Mouse (Mus musculus) liver, adult 2 months (tissue): ENCODE results near the gene Arhgap28.

Experiments
- CTCF ChIP-seq: fragments of 200-500 bp; IDR thresholded peaks from 2 replicates; pipeline ENCODE4 v1.5.1; 2011; ENCODE audit warnings: low read depth, low read length, control low read depth
- POLR2A ChIP-seq: fragments of 200-500 bp; IDR thresholded peaks from 2 replicates; pipeline ENCODE4 v1.6.1; 2011; ENCODE audit warnings: low read length, control low read depth; ENCODE audit not compliant: insufficient read depth; ENCODE audit errors: extremely low read depth

DNA sequence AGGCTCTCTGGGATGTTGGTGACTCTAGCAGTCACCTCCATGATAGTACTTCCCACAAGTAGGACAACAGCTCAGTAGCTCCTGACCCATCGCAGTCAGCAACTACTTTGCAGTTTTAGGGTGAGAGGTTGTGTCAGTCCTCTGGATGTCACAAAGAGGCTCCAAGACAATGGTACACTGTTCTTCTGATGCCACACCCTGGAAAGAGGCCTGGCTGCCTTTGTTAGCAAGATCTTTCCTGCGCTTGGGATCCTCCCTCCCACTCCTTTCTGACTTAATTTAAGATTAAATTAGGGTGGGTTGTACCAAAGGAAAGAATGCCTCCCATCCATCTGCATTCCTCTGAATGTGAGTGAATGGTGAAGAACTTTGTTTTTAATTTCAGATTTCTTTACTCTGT, 87.0 kb downstream of the Arhgap28 start:
- no peak for TF ChIP-seq POLR2A
- TF ChIP-seq CTCF, result no peak
